Mouse (Mus musculus) neural tube, embryonic 13.5 days (tissue): ENCODE results near the gene Tmod1. TPM values are rescaled to one million over a fixed set of nuclear protein-coding genes. Genes with fewer than 3 reads are reported as not detected.

Experiments used
- polyA plus RNA-seq: library from polyadenylated mRNA; unstranded; fragments of >200 nt; fragmentation: Nextera tagmentation; extraction: Ambion mirVana; gene quantifications from 2 replicates; pipeline ENCODE4 v1.2.1, GENCODE M21; 2015

The Tmod1 gene
- polyA plus RNA-seq, 1 experiment from 2014 or later: 3.8 TPM

Other genes starting within 250 kb of the Tmod1 start
- gene Aldh1b1, start 239.9 kb upstream of the Tmod1 start, polyA plus RNA-seq: 14.8 and 16.5 TPM in 2 replicates
- 62.8 and 63.8 TPM in 2 replicates for gene Igfbpl1, start 212.0 kb upstream of the Tmod1 start, polyA plus RNA-seq
- 4.5 and 4.7 TPM in 2 replicates for gene Stra6l, start 190.3 kb upstream of the Tmod1 start, polyA plus RNA-seq
- gene Ccdc180, start 148.6 kb upstream of the Tmod1 start, polyA plus RNA-seq: 0.07 TPM in 1 of 2 replicates, not detected in the other
- 24.0 and 25.2 TPM in 2 replicates for gene Tdrd7, start 73.6 kb upstream of the Tmod1 start, polyA plus RNA-seq
- 84.1 and 98.4 TPM in 2 replicates for gene Ncbp1, start 99.7 kb downstream of the Tmod1 start, polyA plus RNA-seq
- 35.2 and 36.5 TPM in 2 replicates for gene Tstd2, start 99.8 kb downstream of the Tmod1 start, polyA plus RNA-seq
- 32.0 and 32.8 TPM in 2 replicates for gene Xpa, start 157.4 kb downstream of the Tmod1 start, polyA plus RNA-seq